In the genomic region with DNA sequence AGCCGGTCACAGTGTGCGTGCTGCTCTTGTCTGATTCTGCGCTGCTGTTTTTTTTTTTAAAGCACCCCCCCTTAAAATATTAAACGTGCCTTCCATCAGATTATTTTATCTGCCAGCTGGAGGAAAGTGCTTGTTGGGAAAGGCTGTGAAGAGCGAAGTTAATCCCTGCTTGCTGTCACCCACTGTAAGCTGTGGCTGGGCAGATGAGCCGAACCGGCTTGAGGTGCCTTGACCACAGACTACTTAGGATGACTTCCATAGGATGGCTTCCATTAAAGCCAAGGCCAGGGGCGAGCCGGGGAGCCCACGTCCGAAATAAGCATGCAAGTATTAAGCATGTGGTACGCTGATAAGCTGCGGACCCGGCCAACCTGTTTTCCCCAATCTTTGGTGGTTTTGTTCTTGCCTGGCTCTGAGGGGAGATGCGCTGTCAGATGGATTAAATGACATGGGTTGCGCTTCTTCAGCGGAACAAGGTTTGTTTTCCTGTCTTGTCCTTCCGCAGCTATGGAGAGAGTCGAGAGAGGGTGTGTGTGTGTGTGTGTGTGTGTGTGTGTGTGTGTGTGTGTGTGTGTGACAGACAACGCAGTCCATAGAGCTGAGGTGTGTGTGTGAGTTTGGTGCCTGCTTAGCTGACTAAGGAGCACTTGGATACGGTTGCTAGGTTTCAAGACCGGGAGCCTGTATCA, we compare ENCODE assay signal across 13 mouse cellular contexts.
DNase-seq lines count a peak whose midpoint lies in the region; ATAC-seq and TF ChIP-seq lines count a peak whose summit lies in the region.
"Had no signal": no experiment of that assay in that cellular context is flagged by ENCODE, and none has a peak within 500 bp of the region (broad histone marks: within the 10 kb centered on the region; RNA-seq: fewer than 3 reads in every experiment).

No protein-coding gene starts in this region.

- no peaks in the 10 kb centered on the region for H3K27me3 ChIP-seq in neural tube, embryonic 13.5 days
- no peaks in the 10 kb centered on the region for H3K27me3 ChIP-seq in hindbrain, postnatal 0 days (ENCODE audit: insufficient read depth, low read length)
- no peaks in the 10 kb centered on the region for H3K27me3 ChIP-seq in midbrain, embryonic 13.5 days
- H3K27me3 ChIP-seq in limb, embryonic 10.5 days (ENCODE audit: low read depth, poor library complexity, severe bottlenecking), result no peaks in the 10 kb centered on the region
- no peaks in the 10 kb centered on the region for H3K27me3 ChIP-seq in intestine, postnatal 0 days (replicated peaks; ENCODE audit: control insufficient read depth, insufficient read depth, low read length)
- H3K27me3 ChIP-seq: limb, embryonic 12.5 days; lung, embryonic 15.5 days had no signal

- TF ChIP-seq CTCF in hindbrain, postnatal 0 days (IDR thresholded peaks at IDR 0.05; ENCODE audit: low read depth), result no peak
- no peak for TF ChIP-seq CTCF in intestine, postnatal 0 days (IDR thresholded peaks at IDR 0.05; ENCODE audit: low read depth)

- peaks cover 11% of the 10 kb centered on the region for H3K4me1 ChIP-seq in neural tube, embryonic 13.5 days (replicated peaks)
- peaks cover 6% of the 10 kb centered on the region for H3K4me1 ChIP-seq in hindbrain, postnatal 0 days (ENCODE audit: insufficient read depth, low read length)
- peaks cover 20% of the 10 kb centered on the region for H3K4me1 ChIP-seq in midbrain, embryonic 13.5 days (replicated peaks)
- H3K4me1 ChIP-seq in limb, embryonic 10.5 days, result no peaks in the 10 kb centered on the region
- H3K4me1 ChIP-seq in intestine, postnatal 0 days (replicated peaks; ENCODE audit: control insufficient read depth, insufficient read depth, low read length), result no peaks in the 10 kb centered on the region
- H3K4me1 ChIP-seq: limb, embryonic 12.5 days; lung, embryonic 15.5 days had no signal

- no peak for DNase-seq in neural tube, embryonic 10.5 days (ENCODE audit: extremely low spot score, low spot score)
- peak; percentile 67 for DNase-seq in hindbrain, postnatal 0 days (ENCODE audit: low spot score)
- peak; percentile 80 for DNase-seq in telencephalon, adult 2 months (ENCODE audit: low read depth, low spot score)
- no peak for DNase-seq in limb, embryonic 10.5 days (ENCODE audit: low spot score)
- DNase-seq in thymus, postnatal 4 days, result no peak
- DNase-seq: heart, adult 11 months; thymus, postnatal 36 days had no signal

- no peaks in the 10 kb centered on the region for H3K36me3 ChIP-seq in neural tube, embryonic 13.5 days
- no peaks in the 10 kb centered on the region for H3K36me3 ChIP-seq in hindbrain, postnatal 0 days (ENCODE audit: insufficient read depth, low read length)
- H3K36me3 ChIP-seq in midbrain, embryonic 13.5 days, result no peaks in the 10 kb centered on the region
- no peaks in the 10 kb centered on the region for H3K36me3 ChIP-seq in limb, embryonic 10.5 days
- H3K36me3 ChIP-seq in intestine, postnatal 0 days (ENCODE audit: control insufficient read depth, insufficient read depth), result no peaks in the 10 kb centered on the region
- H3K36me3 ChIP-seq: limb, embryonic 12.5 days; lung, embryonic 15.5 days had no signal

- no peak overlapping the region for H3K4me2 ChIP-seq in neural tube, embryonic 13.5 days
- H3K4me2 ChIP-seq in hindbrain, postnatal 0 days (ENCODE audit: low read depth, low read length), result peak overlapping the region; percentile 45
- peak overlapping the region; percentile 41 for H3K4me2 ChIP-seq in midbrain, embryonic 13.5 days (replicated peaks)
- H3K4me2 ChIP-seq in intestine, postnatal 0 days (replicated peaks; ENCODE audit: low read depth), result no peak overlapping the region
- H3K4me2 ChIP-seq: limb, embryonic 12.5 days; lung, embryonic 15.5 days had no signal

- H3K9me3 ChIP-seq in neural tube, embryonic 13.5 days, result no peaks in the 10 kb centered on the region
- no peaks in the 10 kb centered on the region for H3K9me3 ChIP-seq in hindbrain, postnatal 0 days (ENCODE audit: low read length)
- H3K9me3 ChIP-seq in midbrain, embryonic 13.5 days, result no peaks in the 10 kb centered on the region
- H3K9me3 ChIP-seq in limb, embryonic 10.5 days (replicated peaks), result no peaks in the 10 kb centered on the region
- H3K9me3 ChIP-seq in intestine, postnatal 0 days (ENCODE audit: control insufficient read depth), result no peaks in the 10 kb centered on the region
- H3K9me3 ChIP-seq: limb, embryonic 12.5 days; lung, embryonic 15.5 days had no signal

- H3K9ac ChIP-seq in neural tube, embryonic 13.5 days, result no peak overlapping the region
- H3K9ac ChIP-seq in hindbrain, postnatal 0 days (replicated peaks; ENCODE audit: low read length), result peak overlapping the region; percentile 41; the same call in 1 of the 2 replicates
- H3K9ac ChIP-seq in midbrain, embryonic 13.5 days (replicated peaks), result peak overlapping the region; percentile 23; the same call in 1 of the 2 replicates
- no peak overlapping the region for H3K9ac ChIP-seq in intestine, postnatal 0 days (ENCODE audit: low read depth, low read length)
- H3K9ac ChIP-seq: limb, embryonic 12.5 days; lung, embryonic 15.5 days had no signal

- WGBS in neural tube, embryonic 13.5 days, result 77% methylated on average over 22 of the region's 22 CpGs
- 50% methylated on average over 22 of the region's 22 CpGs for WGBS in hindbrain, postnatal 0 days
- 50% methylated on average over 22 of the region's 22 CpGs for WGBS in midbrain, embryonic 13.5 days
- WGBS in limb, embryonic 10.5 days, result 87% methylated on average over 22 of the region's 22 CpGs
- WGBS in intestine, postnatal 0 days, result 75% methylated on average over 22 of the region's 22 CpGs

- H3K27ac ChIP-seq in neural tube, embryonic 13.5 days (replicated peaks), result peak overlapping the region; percentile 79
- peak overlapping the region; percentile 83 for H3K27ac ChIP-seq in hindbrain, postnatal 0 days
- peak overlapping the region; percentile 86 for H3K27ac ChIP-seq in midbrain, embryonic 13.5 days
- no peak overlapping the region for H3K27ac ChIP-seq in limb, embryonic 10.5 days
- H3K27ac ChIP-seq in intestine, postnatal 0 days (ENCODE audit: low read depth, low read length), result no peak overlapping the region
- H3K27ac ChIP-seq: limb, embryonic 12.5 days; lung, embryonic 15.5 days had no signal

- ATAC-seq in neural tube, embryonic 13.5 days (ENCODE audit: low read depth), result peak; percentile 85
- peak; percentile 86 for ATAC-seq in hindbrain, postnatal 0 days
- ATAC-seq in midbrain, embryonic 13.5 days, result peak; percentile 75
- ATAC-seq in intestine, postnatal 0 days, result no peak
- ATAC-seq: activated CD4-positive, CD25-positive, alpha-beta regulatory T cell, adult 4 months had no signal

- no peak overlapping the region for H3K4me3 ChIP-seq in neural tube, embryonic 13.5 days
- H3K4me3 ChIP-seq in hindbrain, postnatal 0 days (ENCODE audit: low read length), result peak overlapping the region; percentile 29
- peak overlapping the region; percentile 19; the same call in 1 of the 2 replicates for H3K4me3 ChIP-seq in midbrain, embryonic 13.5 days (replicated peaks)
- H3K4me3 ChIP-seq in limb, embryonic 10.5 days, result no peak overlapping the region
- H3K4me3 ChIP-seq in intestine, postnatal 0 days (ENCODE audit: low read depth, low read length), result no peak overlapping the region
- H3K4me3 ChIP-seq: limb, embryonic 12.5 days; lung, embryonic 15.5 days had no signal

Comparison
In these comparisons a context has a peak if more than half of its experiments do, and no peak if none do; other contexts are left out.
1. H3K27ac ChIP-seq: peak in neural tube, embryonic 13.5 days (single experiment), hindbrain, postnatal 0 days (single experiment) and midbrain, embryonic 13.5 days (single experiment); none in limb, embryonic 10.5 days (single experiment) and intestine, postnatal 0 days (single experiment).
2. H3K4me2 ChIP-seq: peak in hindbrain, postnatal 0 days (single experiment) and midbrain, embryonic 13.5 days (single experiment); none in neural tube, embryonic 13.5 days (single experiment) and intestine, postnatal 0 days (single experiment).
3. H3K4me3 ChIP-seq: peak in hindbrain, postnatal 0 days (single experiment) and midbrain, embryonic 13.5 days (single experiment); none in neural tube, embryonic 13.5 days (single experiment), limb, embryonic 10.5 days (single experiment) and intestine, postnatal 0 days (single experiment).
4. H3K9ac ChIP-seq: peak in hindbrain, postnatal 0 days (single experiment) and midbrain, embryonic 13.5 days (single experiment); none in neural tube, embryonic 13.5 days (single experiment) and intestine, postnatal 0 days (single experiment).
5. DNase-seq: peak in hindbrain, postnatal 0 days (single experiment) and telencephalon, adult 2 months (single experiment); none in neural tube, embryonic 10.5 days (single experiment), limb, embryonic 10.5 days (single experiment) and thymus, postnatal 4 days (single experiment).